Mouse (Mus musculus) bone marrow macrophage, adult 2 months (primary cell): ENCODE data around the gene Nos1.

Experiments
- CTCF ChIP-seq: IDR thresholded peaks from 2 replicates; pipeline ENCODE4 v1.5.1; 2012; ENCODE audit warnings: low read depth, mild to moderate bottlenecking, low read length, moderate library complexity
- POLR2A ChIP-seq: IDR thresholded peaks from 2 replicates; pipeline ENCODE4 v1.6.1; 2012; ENCODE audit warnings: mild to moderate bottlenecking, low read depth, low read length, borderline replicate concordance

- TF ChIP-seq CTCF (no peak), POLR2A (no peak)
These were observed 118.5 kb downstream of the Nos1 start for GRCm38 (mm10) chr5:117899361-117899760.
